ENCODE assay signal across 8 mouse cellular contexts in genomic region chr2:54084737-54085429, GRCm38 (mm10). TPM values are rescaled to one million over a fixed set of nuclear protein-coding genes. Genes with fewer than 3 reads are reported as not detected.
DNase-seq lines count a peak whose midpoint lies in the region; ATAC-seq and TF ChIP-seq lines count a peak whose summit lies in the region.

No protein-coding gene starts in this region.

- 3% methylated on average over 51 of the region's 51 CpGs for WGBS in lung, adult 2 months
- under 1% methylated on average over 51 of the region's 51 CpGs for WGBS in forebrain, embryonic 11.5 days
- 2% methylated on average over 51 of the region's 51 CpGs for WGBS in limb, embryonic 11.5 days
- under 1% methylated on average over 51 of the region's 51 CpGs for WGBS in neural tube, embryonic 12.5 days

- H3K4me1 ChIP-seq in lung, adult 2 months (ENCODE audit: control insufficient read depth, insufficient read depth, low read length): 0 out of 2 replicates have a peak, but pooled peaks cover 2% of the 10 kb centered on the region
- H3K4me1 ChIP-seq in forebrain, embryonic 11.5 days (replicated peaks; ENCODE audit: control insufficient read depth, insufficient read depth, low read length): no peaks in the 10 kb centered on the region
- H3K4me1 ChIP-seq in limb, embryonic 11.5 days (ENCODE audit: control insufficient read depth, insufficient read depth, low read length): no peaks in the 10 kb centered on the region
- H3K4me1 ChIP-seq in neural tube, embryonic 12.5 days: peaks cover 16% of the 10 kb centered on the region; the same call in 1 of the 2 replicates

- peak overlapping the region; percentile 55 for H3K4me3 ChIP-seq in lung, adult 2 months (replicated peaks; ENCODE audit: extremely low read depth, low read depth, low read length)
- peak overlapping the region; percentile 48 for H3K4me3 ChIP-seq in forebrain, embryonic 11.5 days (ENCODE audit: low read depth, low read length)
- peak overlapping the region; percentile 37 for H3K4me3 ChIP-seq in limb, embryonic 11.5 days (ENCODE audit: low read depth, low read length)
- H3K4me3 ChIP-seq in neural tube, embryonic 12.5 days: peak overlapping the region; percentile 48

- TF ChIP-seq POLR2A in lung, adult 2 months (IDR thresholded peaks at IDR 0.05; ENCODE audit: borderline replicate concordance, extremely low read depth, low read depth, low read length): no peak

- no peaks in the 10 kb centered on the region for H3K36me3 ChIP-seq in forebrain, embryonic 11.5 days (ENCODE audit: control insufficient read depth, insufficient read depth, low read length)
- no peaks in the 10 kb centered on the region for H3K36me3 ChIP-seq in limb, embryonic 11.5 days (ENCODE audit: control insufficient read depth, insufficient read depth, low read length)
- H3K36me3 ChIP-seq in neural tube, embryonic 12.5 days: no peaks in the 10 kb centered on the region

- no peak for TF ChIP-seq CTCF in lung, adult 2 months (IDR thresholded peaks at IDR 0.05; ENCODE audit: insufficient read depth, low read length)

- H3K9ac ChIP-seq in forebrain, embryonic 11.5 days (ENCODE audit: low read length): peak overlapping the region; percentile 66
- H3K9ac ChIP-seq in limb, embryonic 11.5 days (ENCODE audit: low read length): peak overlapping the region; percentile 28; the same call in 1 of the 2 replicates
- peak overlapping the region; percentile 66 for H3K9ac ChIP-seq in neural tube, embryonic 12.5 days

- peak; percentile 72 for ATAC-seq in forebrain, embryonic 11.5 days (replicated peaks; ENCODE audit: low FRiP score)
- ATAC-seq in limb, embryonic 11.5 days (ENCODE audit: insufficient number of reproducible peaks, low FRiP score, low TSS enrichment, low read depth): peak; percentile 58
- peak; percentile 62 for ATAC-seq in neural tube, embryonic 12.5 days (ENCODE audit: low FRiP score, low read depth)

- DNase-seq in adrenal gland, postnatal 25 days: peak; percentile 27
- DNase-seq in adrenal gland, adult 2 months: no peak
- no peak for DNase-seq in lung, adult 2 months
- DNase-seq in lung, postnatal 4 days: no peak
- DNase-seq in forebrain, embryonic 11.5 days (ENCODE audit: low spot score): no peak
- no peak for DNase-seq in limb, embryonic 11.5 days (ENCODE audit: low spot score)
- no peak for DNase-seq in thymus, postnatal 10 days (ENCODE audit: low spot score in 2 of 2)

- H3K27me3 ChIP-seq in forebrain, embryonic 11.5 days (ENCODE audit: control insufficient read depth, insufficient read depth, low read length): no peaks in the 10 kb centered on the region; the same call in 1 of the 2 replicates
- peaks cover 9% of the 10 kb centered on the region for H3K27me3 ChIP-seq in limb, embryonic 11.5 days (ENCODE audit: control insufficient read depth, insufficient read depth, low read length)
- H3K27me3 ChIP-seq in neural tube, embryonic 12.5 days (replicated peaks): no peaks in the 10 kb centered on the region

- peak overlapping the region; percentile 74 for H3K4me2 ChIP-seq in forebrain, embryonic 11.5 days (ENCODE audit: low read depth, low read length, severe bottlenecking)
- H3K4me2 ChIP-seq in limb, embryonic 11.5 days (ENCODE audit: low read depth, severe bottlenecking): peak overlapping the region; percentile 83
- peak overlapping the region; percentile 78 for H3K4me2 ChIP-seq in neural tube, embryonic 12.5 days (replicated peaks)

- H3K9me3 ChIP-seq in forebrain, embryonic 11.5 days (ENCODE audit: control insufficient read depth, low read length): no peaks in the 10 kb centered on the region
- H3K9me3 ChIP-seq in limb, embryonic 11.5 days (ENCODE audit: control insufficient read depth, low read length): no peaks in the 10 kb centered on the region
- H3K9me3 ChIP-seq in neural tube, embryonic 12.5 days: no peaks in the 10 kb centered on the region

- H3K27ac ChIP-seq in forebrain, embryonic 11.5 days (ENCODE audit: low read depth, low read length): peak overlapping the region; percentile 76
- H3K27ac ChIP-seq in limb, embryonic 11.5 days (replicated peaks; ENCODE audit: low read depth, low read length): no peak overlapping the region
- H3K27ac ChIP-seq in neural tube, embryonic 12.5 days: peak overlapping the region; percentile 64

RNA-seq across cellular contexts. Expression of gene Rprm, which starts 0.5 kb away (rescaled TPM):
- total RNA-seq in adrenal gland, postnatal 25 days (2021): 0.58 TPM in 1 of 2 replicates, not detected in the other
- under 1 TPM in 1 of 2 experiments, not detected in 1; 0.38 TPM for total RNA-seq in adrenal gland, adult 2 months (2021)
- polyA plus RNA-seq in adrenal gland, adult 2 months (2012; rRNA removed): 1.4 TPM in 2 replicates
- polyA plus RNA-seq in lung, adult 2 months (2012; rRNA removed): 11.7 and 14.1 TPM in 2 replicates
- 28.0 and 33.8 TPM in 2 replicates for polyA plus RNA-seq in forebrain, embryonic 11.5 days (2014; fragmentation: Nextera tagmentation; extraction: Ambion mirVana)
- 13.9 and 15.1 TPM in 2 replicates for polyA plus RNA-seq in limb, embryonic 11.5 days (2014; fragmentation: Nextera tagmentation; extraction: Ambion mirVana)
- polyA plus RNA-seq in neural tube, embryonic 12.5 days (2016; fragmentation: Nextera tagmentation; extraction: Ambion mirVana): 126 and 134 TPM in 2 replicates
